Mouse (Mus musculus) lung, adult 2 months (tissue): Measurements from ENCODE around the gene Zfp990.
"Not testable (repeated sequence)": the region's sequence is repeated elsewhere in the genome, so short reads cannot be mapped to it uniquely, and the experiment has no call there.

ENCODE experiments used
- CTCF ChIP-seq: fragments of 200-500 bp; IDR thresholded peaks from 2 replicates; pipeline ENCODE4 v1.5.1; 2011; ENCODE audit warnings: mild to moderate bottlenecking, low read length, control low read depth; ENCODE audit not compliant: insufficient read depth
- POLR2A ChIP-seq: fragments of 200-500 bp; IDR thresholded peaks from 2 replicates; pipeline ENCODE4 v1.6.1; 2011; ENCODE audit warnings: low read depth, mild to moderate bottlenecking, control low read depth, low read length, borderline replicate concordance; ENCODE audit errors: extremely low read depth

- not testable (repeated sequence) for TF ChIP-seq CTCF, POLR2A
Measured at GRCm38 (mm10) chr4:145463553-145464253, 46.9 kb upstream of the Zfp990 start.
